Mouse (Mus musculus): Measurements from ENCODE around the gene Ccser2. TPM values are rescaled to one million over a fixed set of nuclear protein-coding genes. Genes with fewer than 3 reads are reported as not detected.

Gene Ccser2
- polyA plus RNA-seq, 1 experiment from 2014 or later: 40.9 TPM

DNA sequence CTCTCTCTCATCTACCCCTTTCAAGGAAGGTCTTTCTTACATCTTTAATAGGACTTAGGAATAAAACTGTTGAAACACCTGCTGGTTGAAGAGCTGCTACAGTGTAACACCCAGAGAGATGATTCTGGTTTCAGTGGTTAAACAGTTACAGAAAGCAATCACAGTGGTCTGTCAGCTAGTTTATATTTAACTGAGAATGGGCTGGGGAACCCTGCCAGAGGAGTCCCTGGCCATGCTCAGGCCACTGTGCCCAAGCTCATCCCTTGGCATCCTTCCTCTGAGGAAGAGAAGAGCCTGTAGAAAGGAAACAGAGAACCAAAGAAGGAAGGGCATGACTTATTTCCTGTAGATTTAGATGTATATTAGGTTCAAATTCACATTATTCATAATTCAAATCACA lies 21.2 kb upstream of the Ccser2 start:
- ATAC-seq (ENCODE audit: low read depth): no peak
- H3K9ac ChIP-seq (ENCODE audit: low read length): no peak overlapping the region

DNA sequence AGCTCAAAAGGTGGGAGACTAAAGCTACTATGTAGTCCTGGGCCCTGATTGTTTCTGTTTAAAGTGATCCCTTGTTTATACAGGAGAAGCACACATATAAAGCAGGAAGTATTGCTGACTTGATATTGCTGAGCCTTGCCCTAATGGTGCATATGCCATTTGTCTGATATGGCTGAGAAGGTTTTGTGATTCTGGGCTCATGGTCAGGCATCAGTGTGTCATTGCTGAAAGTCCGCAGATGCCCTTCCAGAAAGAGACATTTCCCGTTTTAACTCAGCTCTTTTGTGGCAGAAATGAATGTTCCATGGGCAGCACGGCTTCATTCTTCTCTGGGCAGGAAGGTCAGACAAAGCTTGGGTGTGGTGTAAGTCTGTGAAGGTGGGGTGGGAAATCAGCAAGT lies 17.1 kb upstream of the Ccser2 start:
- H3K27ac ChIP-seq (ENCODE audit: low read length): no peak overlapping the region
- H3K27me3 ChIP-seq (ENCODE audit: control insufficient read depth, insufficient read depth, low read depth, low read length): no peaks in the 10 kb centered on the region
- ATAC-seq (ENCODE audit: low read depth): no peak
- no peak overlapping the region for H3K4me2 ChIP-seq (ENCODE audit: low read depth, low read length)
- 73% methylated on average over 3 of the region's 3 CpGs for WGBS
- H3K36me3 ChIP-seq (ENCODE audit: control insufficient read depth, insufficient read depth, low read length): no peaks in the 10 kb centered on the region
- H3K9ac ChIP-seq (ENCODE audit: low read length): no peak overlapping the region
- no peak overlapping the region for H3K4me3 ChIP-seq (ENCODE audit: low read length)
- no peaks in the 10 kb centered on the region for H3K9me3 ChIP-seq (ENCODE audit: control insufficient read depth, low read length)
- no peaks in the 10 kb centered on the region for H3K4me1 ChIP-seq (replicated peaks; ENCODE audit: control insufficient read depth, insufficient read depth, low read length)

More for the DNA sequence above, 21.2 kb upstream of the Ccser2 start:
- Histone ChIP-seq H3K27ac (ENCODE audit: low read length) (no peak overlapping the region), H3K9me3 (ENCODE audit: control insufficient read depth, low read length) (no peaks in the 10 kb centered on the region), H3K4me2 (ENCODE audit: low read depth, low read length) (no peak overlapping the region), H3K4me1 (replicated peaks; ENCODE audit: control insufficient read depth, insufficient read depth, low read length) (no peaks in the 10 kb centered on the region), H3K4me3 (ENCODE audit: low read length) (no peak overlapping the region), H3K36me3 (ENCODE audit: control insufficient read depth, insufficient read depth, low read length) (no peaks in the 10 kb centered on the region), H3K27me3 (ENCODE audit: control insufficient read depth, insufficient read depth, low read depth, low read length) (no peaks in the 10 kb centered on the region)

DNA sequence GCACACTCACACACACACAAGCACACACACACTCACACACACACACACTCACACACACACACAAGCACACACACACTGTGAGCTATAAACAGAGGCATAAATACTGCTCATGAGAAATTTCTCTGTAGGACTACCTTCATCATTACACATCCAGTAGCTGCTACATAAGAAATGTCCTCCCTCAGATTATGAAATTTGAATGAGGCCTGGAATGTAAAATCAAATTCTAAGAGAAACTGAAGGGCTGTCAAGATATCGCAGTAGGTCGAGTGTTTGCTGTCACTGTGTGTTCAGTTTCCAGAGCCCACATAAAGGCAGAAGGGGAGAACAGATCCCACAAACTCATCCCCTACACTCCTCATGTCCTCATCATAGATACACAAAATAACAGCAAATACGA lies 6.4 kb upstream of the Ccser2 start:
- no peak overlapping the region for H3K4me3 ChIP-seq (ENCODE audit: low read length)
- H3K4me1 ChIP-seq (replicated peaks; ENCODE audit: control insufficient read depth, insufficient read depth, low read length): no peaks in the 10 kb centered on the region
- H3K36me3 ChIP-seq (ENCODE audit: control insufficient read depth, insufficient read depth, low read length): no peaks in the 10 kb centered on the region
- 68% methylated on average over 3 of the region's 3 CpGs for WGBS
- H3K9me3 ChIP-seq (ENCODE audit: control insufficient read depth, low read length): no peaks in the 10 kb centered on the region
- no peaks in the 10 kb centered on the region for H3K27me3 ChIP-seq (ENCODE audit: control insufficient read depth, insufficient read depth, low read depth, low read length)
- ATAC-seq (ENCODE audit: low read depth): peak; percentile 17; the same call in 1 of the 2 replicates
- H3K4me2 ChIP-seq (ENCODE audit: low read depth, low read length): no peak overlapping the region
- no peak overlapping the region for H3K27ac ChIP-seq (ENCODE audit: low read length)
- no peak overlapping the region for H3K9ac ChIP-seq (ENCODE audit: low read length)

DNA sequence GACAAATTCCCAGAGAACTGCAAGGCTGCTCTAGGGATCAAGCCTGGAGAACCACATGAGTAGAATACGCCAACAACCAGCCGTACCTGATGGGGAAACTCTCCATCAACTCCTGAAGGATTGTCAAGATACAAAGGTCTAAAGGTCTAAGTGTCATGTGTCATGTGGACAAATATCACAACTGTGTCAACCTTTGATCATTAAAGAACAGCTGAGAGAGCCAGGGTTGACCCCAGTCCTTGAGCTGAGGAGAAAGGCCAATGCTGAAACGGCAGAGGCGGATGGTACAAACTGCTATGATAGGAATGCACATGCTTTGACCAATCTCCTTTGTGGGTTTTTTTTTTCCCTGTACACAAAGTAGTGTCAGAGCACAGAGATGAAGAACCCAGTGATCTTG lies 2.6 kb upstream of the Ccser2 start:
- no peaks in the 10 kb centered on the region for H3K27me3 ChIP-seq (ENCODE audit: control insufficient read depth, insufficient read depth, low read depth, low read length)
- WGBS: 65% methylated on average over 4 of the region's 4 CpGs
- H3K27ac ChIP-seq (ENCODE audit: low read length): no peak overlapping the region

DNA sequence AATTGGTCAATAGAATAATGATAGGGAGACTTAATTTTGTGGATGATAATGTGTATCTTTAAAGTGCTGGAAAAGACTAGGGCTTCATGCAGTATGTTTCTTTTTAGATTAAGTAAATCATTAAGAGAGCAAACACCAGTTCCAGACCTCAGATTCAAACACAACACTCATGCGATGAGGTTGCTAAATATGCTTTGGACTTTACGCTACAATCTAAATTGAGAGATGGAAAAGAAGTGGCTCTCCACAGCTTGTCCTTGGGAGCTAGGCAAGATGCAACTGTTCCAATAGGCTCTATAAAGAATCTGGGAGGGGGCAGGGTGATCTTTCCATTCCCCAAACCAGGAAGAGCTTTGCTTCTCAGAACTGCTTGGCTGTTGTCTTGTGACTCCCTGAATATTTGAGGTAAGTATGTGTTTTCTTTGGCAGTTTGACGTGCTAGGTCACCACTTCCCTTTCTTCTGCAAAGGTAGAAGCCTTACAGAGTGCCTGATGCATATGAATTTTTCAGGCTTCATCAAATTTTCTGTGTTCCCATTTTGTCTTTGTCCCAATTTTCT lies 1.4 kb upstream of the Ccser2 start:
- Histone ChIP-seq H3K27ac (ENCODE audit: low read length) (no peak overlapping the region), H3K36me3 (ENCODE audit: control insufficient read depth, insufficient read depth, low read length) (no peaks in the 10 kb centered on the region), H3K27me3 (ENCODE audit: control insufficient read depth, insufficient read depth, low read depth, low read length) (no peaks in the 10 kb centered on the region), H3K4me2 (ENCODE audit: low read depth, low read length) (no peak overlapping the region), H3K9ac (ENCODE audit: low read length) (no peak overlapping the region), H3K4me3 (ENCODE audit: low read length) (no peak overlapping the region), H3K4me1 (replicated peaks; ENCODE audit: control insufficient read depth, insufficient read depth, low read length) (peaks cover 7% of the 10 kb centered on the region), H3K9me3 (ENCODE audit: control insufficient read depth, low read length) (no peaks in the 10 kb centered on the region)
- WGBS: 81% methylated on average over 3 of the region's 3 CpGs
- no peak for ATAC-seq (ENCODE audit: low read depth)

More for the DNA sequence above, 2.6 kb upstream of the Ccser2 start:
- no peaks in the 10 kb centered on the region for H3K36me3 ChIP-seq (ENCODE audit: control insufficient read depth, insufficient read depth, low read length)
- no peaks in the 10 kb centered on the region for H3K9me3 ChIP-seq (ENCODE audit: control insufficient read depth, low read length)
- peaks cover 7% of the 10 kb centered on the region for H3K4me1 ChIP-seq (replicated peaks; ENCODE audit: control insufficient read depth, insufficient read depth, low read length)
- H3K4me2 ChIP-seq (ENCODE audit: low read depth, low read length): no peak overlapping the region
- ATAC-seq (ENCODE audit: low read depth): no peak
- H3K9ac ChIP-seq (ENCODE audit: low read length): no peak overlapping the region
- no peak overlapping the region for H3K4me3 ChIP-seq (ENCODE audit: low read length)

DNA sequence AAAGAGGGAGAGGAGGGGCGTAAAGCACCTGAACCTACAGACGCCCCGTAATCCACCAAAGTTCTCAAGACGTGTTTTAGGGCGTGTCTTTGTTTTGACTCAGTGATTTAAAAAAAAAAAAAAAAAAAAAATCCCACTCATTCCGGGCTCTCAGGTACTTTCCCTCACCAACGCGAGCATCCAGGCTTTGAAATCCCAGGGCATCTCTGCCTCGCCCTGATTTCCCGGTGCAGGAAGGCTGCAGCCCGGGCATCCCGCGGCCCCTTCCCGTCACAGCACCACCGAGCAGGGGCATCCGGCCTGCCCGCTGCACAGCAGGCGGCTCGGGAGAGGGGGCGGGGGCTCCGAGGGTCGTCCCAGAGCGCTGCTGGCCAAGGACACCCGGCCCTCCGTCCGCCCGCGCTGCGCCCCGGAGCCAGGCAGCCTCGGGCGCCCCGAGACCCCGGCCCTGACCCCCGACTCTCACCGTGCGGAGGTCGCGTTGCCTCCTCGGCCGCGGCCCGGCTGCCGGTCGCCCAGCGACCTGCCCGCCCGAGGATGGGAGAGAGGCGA lies 425 bp downstream of the Ccser2 start:
- no peaks in the 10 kb centered on the region for H3K9me3 ChIP-seq (ENCODE audit: control insufficient read depth, low read length)
- peak; percentile 81 for ATAC-seq (ENCODE audit: low read depth)
- H3K4me2 ChIP-seq (ENCODE audit: low read depth, low read length): peak overlapping the region; percentile 69
- H3K27me3 ChIP-seq (ENCODE audit: control insufficient read depth, insufficient read depth, low read depth, low read length): no peaks in the 10 kb centered on the region
- under 1% methylated on average over 42 of the region's 49 CpGs for WGBS
- peak overlapping the region; percentile 93 for H3K4me3 ChIP-seq (ENCODE audit: low read length)
- no peaks in the 10 kb centered on the region for H3K36me3 ChIP-seq (ENCODE audit: control insufficient read depth, insufficient read depth, low read length)
- H3K9ac ChIP-seq (ENCODE audit: low read length): peak overlapping the region; percentile 91
- H3K4me1 ChIP-seq (replicated peaks; ENCODE audit: control insufficient read depth, insufficient read depth, low read length): peaks cover 7% of the 10 kb centered on the region
- peak overlapping the region; percentile 86 for H3K27ac ChIP-seq (ENCODE audit: low read length)

DNA sequence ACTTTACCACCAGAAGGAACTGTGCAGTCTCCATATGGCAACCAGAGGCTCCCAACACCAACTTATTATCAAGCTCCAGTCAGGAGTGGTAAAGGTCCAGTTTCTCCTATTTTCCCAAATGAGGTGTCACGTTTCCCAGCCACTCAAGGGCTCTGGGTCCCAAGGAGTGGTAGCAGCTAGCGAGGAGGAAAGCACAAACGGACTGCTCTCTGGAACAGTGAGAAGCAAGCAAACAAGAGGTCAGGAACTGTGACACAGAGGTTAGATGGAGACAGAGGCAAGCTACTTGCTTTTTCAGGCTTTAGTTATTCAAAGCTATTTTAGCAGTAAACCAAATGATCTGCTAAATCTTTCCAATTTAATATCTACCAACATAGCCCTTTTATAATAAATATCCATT lies 3.2 kb downstream of the Ccser2 start:
- 37% methylated on average over 3 of the region's 3 CpGs for WGBS
- no peak overlapping the region for H3K27ac ChIP-seq (ENCODE audit: low read length)
- ATAC-seq (ENCODE audit: low read depth): no peak

DNA sequence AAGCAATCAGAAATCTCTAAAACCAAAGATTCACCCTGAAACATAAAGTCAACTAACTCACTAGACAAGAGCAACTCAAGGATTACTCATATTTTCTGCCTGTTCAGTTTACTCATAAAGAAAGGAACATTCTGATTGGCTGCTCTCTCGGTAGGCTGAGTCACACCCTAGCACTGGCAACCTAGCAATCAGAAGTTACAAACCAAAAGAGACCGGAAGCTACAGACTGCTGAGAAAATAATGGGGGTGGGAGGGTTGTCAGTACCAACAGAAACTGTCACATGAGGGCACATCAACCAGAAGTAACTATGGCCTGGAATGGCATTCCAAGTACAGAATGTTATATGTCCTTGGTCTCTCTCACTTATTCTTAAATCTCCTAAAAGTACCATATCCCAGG lies 6.1 kb downstream of the Ccser2 start:
- Histone ChIP-seq H3K27ac (ENCODE audit: low read length) (no peak overlapping the region), H3K4me2 (ENCODE audit: low read depth, low read length) (no peak overlapping the region), H3K9me3 (ENCODE audit: control insufficient read depth, low read length) (no peaks in the 10 kb centered on the region), H3K4me3 (ENCODE audit: low read length) (no peak overlapping the region), H3K27me3 (ENCODE audit: control insufficient read depth, insufficient read depth, low read depth, low read length) (no peaks in the 10 kb centered on the region), H3K36me3 (ENCODE audit: control insufficient read depth, insufficient read depth, low read length) (no peaks in the 10 kb centered on the region), H3K4me1 (replicated peaks; ENCODE audit: control insufficient read depth, insufficient read depth, low read length) (peaks cover 3% of the 10 kb centered on the region), H3K9ac (ENCODE audit: low read length) (no peak overlapping the region)
- WGBS: 85% methylated on average over 2 of the region's 2 CpGs
- ATAC-seq (ENCODE audit: low read depth): no peak

More for the DNA sequence above, 3.2 kb downstream of the Ccser2 start:
- Histone ChIP-seq H3K36me3 (ENCODE audit: control insufficient read depth, insufficient read depth, low read length) (no peaks in the 10 kb centered on the region), H3K9me3 (ENCODE audit: control insufficient read depth, low read length) (no peaks in the 10 kb centered on the region), H3K9ac (ENCODE audit: low read length) (no peak overlapping the region), H3K4me2 (ENCODE audit: low read depth, low read length) (no peak overlapping the region), H3K4me1 (replicated peaks; ENCODE audit: control insufficient read depth, insufficient read depth, low read length) (peaks cover 7% of the 10 kb centered on the region), H3K27me3 (ENCODE audit: control insufficient read depth, insufficient read depth, low read depth, low read length) (no peaks in the 10 kb centered on the region), H3K4me3 (ENCODE audit: low read length) (no peak overlapping the region)

DNA sequence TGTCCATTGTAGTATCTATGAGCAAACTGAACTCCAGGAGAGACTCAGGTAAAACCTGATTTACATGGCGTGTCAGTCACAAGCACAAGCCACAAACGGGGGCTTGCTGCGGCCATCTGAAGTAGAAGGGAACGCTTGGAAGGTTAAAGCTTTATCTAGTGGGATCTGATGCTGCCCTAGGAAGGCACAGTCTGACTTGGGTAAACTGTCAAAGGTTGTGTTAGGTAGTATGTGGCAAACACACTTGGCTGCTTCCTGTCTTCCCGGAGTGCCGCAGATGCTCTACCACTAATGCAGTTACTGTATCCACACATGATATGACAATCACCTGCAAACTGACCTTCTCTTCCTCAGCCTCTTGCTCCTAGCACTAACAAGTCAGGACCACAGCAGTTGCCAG lies 10.9 kb downstream of the Ccser2 start:
- Histone ChIP-seq H3K9ac (ENCODE audit: low read length) (no peak overlapping the region), H3K36me3 (ENCODE audit: control insufficient read depth, insufficient read depth, low read length) (no peaks in the 10 kb centered on the region), H3K4me2 (ENCODE audit: low read depth, low read length) (no peak overlapping the region), H3K27me3 (ENCODE audit: control insufficient read depth, insufficient read depth, low read depth, low read length) (no peaks in the 10 kb centered on the region), H3K27ac (ENCODE audit: low read length) (no peak overlapping the region), H3K4me3 (ENCODE audit: low read length) (no peak overlapping the region), H3K4me1 (replicated peaks; ENCODE audit: control insufficient read depth, insufficient read depth, low read length) (peaks cover 5% of the 10 kb centered on the region; the same call in 1 of the 2 replicates), H3K9me3 (ENCODE audit: control insufficient read depth, low read length) (no peaks in the 10 kb centered on the region)
- ATAC-seq (ENCODE audit: low read depth): no peak
- 84% methylated on average over 6 of the region's 6 CpGs for WGBS

Data from lung, embryonic 16.5 days (tissue).